Comparison of ENCODE assay signal across 19 mouse cellular contexts in genomic region chr5:146900331-146900730, GRCm38 (mm10). TPM values are rescaled to one million over a fixed set of nuclear protein-coding genes. Genes with fewer than 3 reads are reported as not detected.
DNase-seq lines count a peak whose midpoint lies in the region; ATAC-seq and TF ChIP-seq lines count a peak whose summit lies in the region.
"Had no signal": no experiment of that assay in that cellular context is flagged by ENCODE, and none has a peak within 500 bp of the region (broad histone marks: within the 10 kb centered on the region; RNA-seq: fewer than 3 reads in every experiment).

No protein-coding gene starts in this region.

- TF ChIP-seq EP300 in heart, adult 2 months (IDR thresholded peaks at IDR 0.05; ENCODE audit: insufficient read depth, low read depth, low read length) = no peak
- no peak for TF ChIP-seq EP300 in stomach, postnatal 0 days (optimal IDR thresholded peaks at IDR 0.05)

- no peaks in the 10 kb centered on the region for H3K27me3 ChIP-seq in heart, adult 2 months (ENCODE audit: control insufficient read depth, insufficient read depth, low read length)
- no peaks in the 10 kb centered on the region for H3K27me3 ChIP-seq in heart, embryonic 12.5 days (replicated peaks)
- H3K27me3 ChIP-seq in stomach, embryonic 15.5 days (replicated peaks) = no peaks in the 10 kb centered on the region
- H3K27me3 ChIP-seq in stomach, postnatal 0 days (ENCODE audit: control insufficient read depth, insufficient read depth, low read length) = no peaks in the 10 kb centered on the region
- H3K27me3 ChIP-seq: heart, embryonic 13.5 days; hindbrain, embryonic 12.5 days; lung, embryonic 15.5 days had no signal

- H3K79me2 ChIP-seq in heart, adult 2 months (replicated peaks; ENCODE audit: control insufficient read depth, insufficient read depth, low read length) = no peaks in the 10 kb centered on the region

- H3K9me3 ChIP-seq in heart, embryonic 12.5 days (replicated peaks) = no peaks in the 10 kb centered on the region
- no peaks in the 10 kb centered on the region for H3K9me3 ChIP-seq in stomach, embryonic 15.5 days
- H3K9me3 ChIP-seq in stomach, postnatal 0 days (ENCODE audit: control insufficient read depth, low read length) = no peaks in the 10 kb centered on the region
- H3K9me3 ChIP-seq: heart, embryonic 13.5 days; hindbrain, embryonic 12.5 days; limb, embryonic 10.5 days; lung, embryonic 15.5 days had no signal

- H3K4me2 ChIP-seq in heart, embryonic 12.5 days = no peak overlapping the region
- no peak overlapping the region for H3K4me2 ChIP-seq in stomach, embryonic 15.5 days
- H3K4me2 ChIP-seq in stomach, postnatal 0 days (replicated peaks; ENCODE audit: low read depth) = no peak overlapping the region
- H3K4me2 ChIP-seq: heart, embryonic 13.5 days; hindbrain, embryonic 12.5 days; liver, embryonic 11.5 days; lung, embryonic 15.5 days had no signal

- no peak for TF ChIP-seq CTCF in heart, adult 2 months (IDR thresholded peaks at IDR 0.05)
- no peak for TF ChIP-seq CTCF in stomach, postnatal 0 days (IDR thresholded peaks at IDR 0.05; ENCODE audit: low read depth)

- WGBS in heart, adult 2 months = 28% methylated on average over 7 of the region's 7 CpGs
- WGBS in heart, embryonic 12.5 days = 49% methylated on average over 7 of the region's 7 CpGs
- 41% methylated on average over 7 of the region's 7 CpGs for WGBS in stomach, embryonic 15.5 days
- WGBS in stomach, postnatal 0 days = 32% methylated on average over 7 of the region's 7 CpGs

- H3K27ac ChIP-seq in heart, adult 2 months = no peak overlapping the region
- H3K27ac ChIP-seq in heart, embryonic 12.5 days (ENCODE audit: poor library complexity, severe bottlenecking) = no peak overlapping the region
- no peak overlapping the region for H3K27ac ChIP-seq in stomach, embryonic 15.5 days
- H3K27ac ChIP-seq in stomach, postnatal 0 days (replicated peaks) = no peak overlapping the region
- H3K27ac ChIP-seq: heart, embryonic 13.5 days; hindbrain, embryonic 12.5 days; layer of hippocampus, adult 2 months; limb, embryonic 10.5 days; lung, embryonic 15.5 days had no signal

- TF ChIP-seq POLR2A in heart, adult 2 months (IDR thresholded peaks at IDR 0.05; ENCODE audit: insufficient read depth, low read depth, low read length) = no peak

- peak; percentile 28 to 30 for DNase-seq in heart, adult 2 months
- DNase-seq in kidney, postnatal 4 days = peak; percentile 54 to 61
- DNase-seq in kidney, adult 8-10 months = no peak
- no peak for DNase-seq in stomach, postnatal 0 days (ENCODE audit: low spot score)
- DNase-seq in heart, postnatal 4 days = peak; percentile 43
- DNase-seq in spleen, postnatal 14 days (ENCODE audit: low spot score in 2 of 2) = no peak
- DNase-seq: cerebellum, postnatal 25 days; forebrain, postnatal 0 days; kidney, adult 11 months; right cerebral cortex, postnatal 4 days; thymus, adult 18-20 months had no signal

- intact Hi-C loops in heart, adult 2 months (cut with DNase I) = loop anchor here (5.0 kb wide), 1 partner anchor 68 kb away; the partner anchor contains the start of gene Rpl21

- no peaks in the 10 kb centered on the region for H3K36me3 ChIP-seq in heart, adult 2 months (ENCODE audit: control insufficient read depth, insufficient read depth, low read length)
- no peaks in the 10 kb centered on the region for H3K36me3 ChIP-seq in heart, embryonic 12.5 days
- no peaks in the 10 kb centered on the region for H3K36me3 ChIP-seq in stomach, embryonic 15.5 days
- no peaks in the 10 kb centered on the region for H3K36me3 ChIP-seq in stomach, postnatal 0 days (ENCODE audit: control insufficient read depth, insufficient read depth, low read length)
- H3K36me3 ChIP-seq: heart, embryonic 13.5 days; hindbrain, embryonic 12.5 days; limb, embryonic 10.5 days; lung, embryonic 15.5 days had no signal

- no peak overlapping the region for H3K4me3 ChIP-seq in heart, adult 2 months
- H3K4me3 ChIP-seq in heart, embryonic 12.5 days = no peak overlapping the region
- H3K4me3 ChIP-seq in stomach, embryonic 15.5 days (replicated peaks) = no peak overlapping the region
- H3K4me3 ChIP-seq in stomach, postnatal 0 days (ENCODE audit: low read depth, low read length) = no peak overlapping the region
- H3K4me3 ChIP-seq: heart, embryonic 13.5 days; hindbrain, embryonic 12.5 days; layer of hippocampus, adult 2 months; limb, embryonic 10.5 days; lung, embryonic 15.5 days had no signal

- no peak overlapping the region for H3K9ac ChIP-seq in heart, adult 2 months (ENCODE audit: low read depth, low read length)
- H3K9ac ChIP-seq in heart, embryonic 12.5 days = no peak overlapping the region
- no peak overlapping the region for H3K9ac ChIP-seq in stomach, embryonic 15.5 days
- H3K9ac ChIP-seq in stomach, postnatal 0 days (ENCODE audit: low read length) = no peak overlapping the region
- H3K9ac ChIP-seq: forebrain, postnatal 0 days; heart, embryonic 13.5 days; hindbrain, embryonic 12.5 days; lung, embryonic 15.5 days had no signal

- no peaks in the 10 kb centered on the region for H3K4me1 ChIP-seq in heart, adult 2 months (ENCODE audit: control insufficient read depth, insufficient read depth, low read length)
- no peaks in the 10 kb centered on the region for H3K4me1 ChIP-seq in heart, embryonic 12.5 days (replicated peaks)
- H3K4me1 ChIP-seq in stomach, embryonic 15.5 days = no peaks in the 10 kb centered on the region
- H3K4me1 ChIP-seq in stomach, postnatal 0 days (replicated peaks; ENCODE audit: control insufficient read depth, insufficient read depth) = no peaks in the 10 kb centered on the region
- H3K4me1 ChIP-seq: heart, embryonic 13.5 days; hindbrain, embryonic 12.5 days; limb, embryonic 10.5 days; lung, embryonic 15.5 days had no signal

- no peak for ATAC-seq in heart, embryonic 12.5 days (ENCODE audit: insufficient number of reproducible peaks, low FRiP score)
- ATAC-seq in stomach, embryonic 15.5 days (ENCODE audit: insufficient read depth, low FRiP score, low read depth) = peak; percentile 37; the same call in 1 of the 2 replicates
- no peak for ATAC-seq in stomach, postnatal 0 days (ENCODE audit: low FRiP score, low TSS enrichment)
- ATAC-seq: forebrain, postnatal 0 days had no signal

RNA-seq across cellular contexts. Expression of gene Gtf3a, which starts 48.1 kb away (rescaled TPM):
- total RNA-seq in heart, adult 2 months (2021) = 10 to 100 TPM; 18.4 to 19.2 TPM
- 19.2 and 23.0 TPM in 2 replicates for polyA plus RNA-seq in heart, adult 2 months (2012; rRNA removed)
- 82.3 and 85.5 TPM in 2 replicates for polyA plus RNA-seq in heart, embryonic 12.5 days (2016; fragmentation: Nextera tagmentation; extraction: Ambion mirVana)
- polyA plus RNA-seq in stomach, embryonic 15.5 days (2015; fragmentation: Nextera tagmentation; extraction: Ambion mirVana) = 116 and 122 TPM in 2 replicates
- 67.9 and 70.4 TPM in 2 replicates for polyA plus RNA-seq in stomach, postnatal 0 days (2015; fragmentation: Nextera tagmentation; extraction: Ambion mirVana)
- total RNA-seq in heart, postnatal 4 days (2021) = 10 to 100 TPM; 29.2 to 29.5 TPM

RNA-seq across cellular contexts. Expression of gene Rasl11a, which starts 55.5 kb away (rescaled TPM):
- total RNA-seq in heart, adult 2 months (2021) = 1 to 10 TPM; 1.8 to 3.7 TPM
- 2.7 and 2.9 TPM in 2 replicates for polyA plus RNA-seq in heart, adult 2 months (2012; rRNA removed)
- polyA plus RNA-seq in heart, embryonic 12.5 days (2016; fragmentation: Nextera tagmentation; extraction: Ambion mirVana) = 9.0 and 10.3 TPM in 2 replicates
- polyA plus RNA-seq in stomach, embryonic 15.5 days (2015; fragmentation: Nextera tagmentation; extraction: Ambion mirVana) = 16.4 and 18.1 TPM in 2 replicates
- 13.7 and 13.8 TPM in 2 replicates for polyA plus RNA-seq in stomach, postnatal 0 days (2015; fragmentation: Nextera tagmentation; extraction: Ambion mirVana)
- total RNA-seq in heart, postnatal 4 days (2021) = 1 to 10 TPM; 6.0 to 6.6 TPM

Comparison
In these comparisons a context has a peak if more than half of its experiments do, and no peak if none do; other contexts are left out.
1. DNase-seq: peak in heart, adult 2 months (2 of 2), kidney, postnatal 4 days (2 of 2) and heart, postnatal 4 days (single experiment); none in kidney, adult 8-10 months (0 of 2), stomach, postnatal 0 days (single experiment) and spleen, postnatal 14 days (0 of 2).